Mouse (Mus musculus): ENCODE measurements around the gene Eno4. TPM values are rescaled to one million over a fixed set of nuclear protein-coding genes. Genes with fewer than 3 reads are reported as not detected.

The Eno4 gene
- polyA plus RNA-seq, 2 experiments = 0.03 TPM; not detected in 1

DNA sequence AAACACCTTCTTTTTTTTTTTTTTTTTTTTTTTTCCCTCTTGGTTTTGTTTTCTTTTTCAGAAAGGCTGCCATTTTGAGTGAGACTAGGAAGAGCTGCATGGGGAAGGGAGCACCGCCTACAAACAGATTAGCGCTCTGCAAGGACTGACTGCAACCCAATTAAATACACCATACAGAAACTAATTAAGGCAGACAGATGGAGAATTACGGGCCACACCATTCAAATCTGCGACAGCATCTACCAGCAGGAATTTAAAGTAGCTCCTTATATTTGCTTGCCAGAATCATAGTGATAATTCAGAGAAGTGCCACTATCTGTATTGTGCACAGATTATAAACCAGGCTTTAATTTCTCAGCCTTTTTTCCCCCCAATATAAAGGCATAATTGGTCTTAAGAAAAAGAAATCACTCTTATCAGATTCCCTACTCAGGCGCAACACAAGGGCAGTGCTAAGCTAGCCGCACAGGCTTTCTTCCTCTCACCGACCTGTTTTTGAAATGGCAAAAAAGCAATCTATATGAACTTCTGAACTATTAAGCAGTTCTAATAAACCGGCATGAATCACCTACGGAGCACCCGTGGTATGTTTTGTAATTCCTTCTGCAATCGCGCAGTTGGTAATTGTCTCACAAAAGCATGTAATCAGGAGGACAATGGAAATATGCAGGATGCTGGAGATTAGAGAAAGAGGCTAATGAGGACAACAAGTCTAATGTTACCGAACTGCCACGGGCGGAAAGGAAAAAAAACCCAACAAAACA, 63.5 kb downstream of the Eno4 start:
- 62% methylated on average over 15 of the region's 15 CpGs for WGBS (ENCODE audit: insufficient replicate concordance)
- Histone ChIP-seq H3K36me3 (replicated peaks; ENCODE audit: control insufficient read depth, insufficient read depth, low read depth) (no peaks in the 10 kb centered on the region), H3K4me3 (ENCODE audit: insufficient read depth in 1 of 2, low read depth in 2 of 2, low read length in 2 of 2) (no peak overlapping the region), H3K4me2 (ENCODE audit: low read depth) (no peak overlapping the region), H3K4me1 (replicated peaks; ENCODE audit: control insufficient read depth in 2 of 2, insufficient read depth in 2 of 2, low read length in 1 of 2) (no peaks in the 10 kb centered on the region), H3K27me3 (ENCODE audit: control insufficient read depth, insufficient read depth, low read length) (no peaks in the 10 kb centered on the region), H3K9me3 (ENCODE audit: control insufficient read depth, low read length) (no peaks in the 10 kb centered on the region), H3K9ac (replicated peaks) (no peak overlapping the region), H3K27ac (no peak overlapping the region)
- TF ChIP-seq CTCF (IDR thresholded peaks at IDR 0.05; ENCODE audit: low read depth) = no peak
- TF ChIP-seq EP300 (IDR thresholded peaks at IDR 0.05; ENCODE audit: low read depth) = no peak
- ATAC-seq (ENCODE audit: insufficient read depth) (no peak), DNase-seq (ENCODE audit: low read depth in 3 of 3, low spot score in 3 of 3) (no peak)

DNA sequence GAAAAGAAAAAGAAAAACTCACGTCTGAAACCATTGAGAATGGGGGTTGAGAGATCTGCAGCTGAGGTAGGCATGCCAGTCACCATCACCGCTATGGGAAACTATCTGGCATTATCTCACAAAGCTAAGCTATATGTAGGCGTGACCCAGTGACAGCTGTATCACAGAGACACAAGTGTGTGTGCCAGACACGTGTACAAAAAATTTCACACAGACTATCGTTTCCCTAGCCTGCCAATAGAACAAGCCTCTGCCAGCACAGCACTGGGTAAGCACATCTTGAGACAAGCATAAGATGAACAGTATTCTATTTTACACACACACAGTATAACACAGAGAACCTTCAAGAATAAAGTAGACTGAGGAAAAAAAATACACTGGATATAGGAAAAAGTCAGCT, 67.6 kb downstream of the Eno4 start:
- no peaks in the 10 kb centered on the region for H3K27me3 ChIP-seq (ENCODE audit: control insufficient read depth, insufficient read depth, low read length)
- no peak overlapping the region for H3K9ac ChIP-seq (replicated peaks)
- H3K4me3 ChIP-seq (ENCODE audit: insufficient read depth in 1 of 2, low read depth in 2 of 2, low read length in 2 of 2) = no peak overlapping the region
- H3K36me3 ChIP-seq (replicated peaks; ENCODE audit: control insufficient read depth, insufficient read depth, low read depth) = no peaks in the 10 kb centered on the region
- no peak overlapping the region for H3K4me2 ChIP-seq (ENCODE audit: low read depth)
- DNase-seq (ENCODE audit: low read depth in 3 of 3, low spot score in 3 of 3) = no peak
- H3K27ac ChIP-seq = no peak overlapping the region
- no peaks in the 10 kb centered on the region for H3K9me3 ChIP-seq (ENCODE audit: control insufficient read depth, low read length)
- WGBS (ENCODE audit: insufficient replicate concordance) = 47% methylated on average over 5 of the region's 5 CpGs
- no peaks in the 10 kb centered on the region for H3K4me1 ChIP-seq (replicated peaks; ENCODE audit: control insufficient read depth in 2 of 2, insufficient read depth in 2 of 2, low read length in 1 of 2)
- no peak for TF ChIP-seq CTCF (IDR thresholded peaks at IDR 0.05; ENCODE audit: low read depth)
- no peak for TF ChIP-seq EP300 (IDR thresholded peaks at IDR 0.05; ENCODE audit: low read depth)
- no peak for ATAC-seq (ENCODE audit: insufficient read depth)

Small RNAs within 50 kb of the gene (microRNA-seq; reads per million reads assigned to microRNA genes)
- gene Mir3086 = 2.5 reads per million

Other genes starting within 250 kb of the Eno4 start
- gene Pnliprp1, start 214.5 kb upstream of the Eno4 start, polyA plus RNA-seq (2012; rRNA removed) = 23.0 and 29.2 TPM in 2 replicates
- gene Pnliprp1, start 214.5 kb upstream of the Eno4 start, polyA plus RNA-seq (2014; fragmentation: Nextera tagmentation; extraction: Ambion mirVana) = 32.2 and 41.4 TPM in 2 replicates
- gene Pnliprp2, start 183.7 kb upstream of the Eno4 start, polyA plus RNA-seq (2012; rRNA removed) = 2.0 and 2.2 TPM in 2 replicates
- gene Pnliprp2, start 183.7 kb upstream of the Eno4 start, polyA plus RNA-seq (2014; fragmentation: Nextera tagmentation; extraction: Ambion mirVana) = 4.4 TPM in 2 replicates
- gene 1700019N19Rik, start 149.0 kb upstream of the Eno4 start, polyA plus RNA-seq (2012; rRNA removed) = not detected in 2 replicates
- gene 1700019N19Rik, start 149.0 kb upstream of the Eno4 start, polyA plus RNA-seq (2014; fragmentation: Nextera tagmentation; extraction: Ambion mirVana) = not detected in 2 replicates
- gene Hspa12a, start 229 bp downstream of the Eno4 start, polyA plus RNA-seq (2012; rRNA removed) = 0.25 and 0.32 TPM in 2 replicates
- gene Hspa12a, start 229 bp downstream of the Eno4 start, polyA plus RNA-seq (2014; fragmentation: Nextera tagmentation; extraction: Ambion mirVana) = 0.19 and 0.37 TPM in 2 replicates
- gene Shtn1, start 132.7 kb downstream of the Eno4 start, polyA plus RNA-seq (2012; rRNA removed) = 0.40 and 0.57 TPM in 2 replicates
- 0.41 and 0.54 TPM in 2 replicates for gene Shtn1, start 132.7 kb downstream of the Eno4 start, polyA plus RNA-seq (2014; fragmentation: Nextera tagmentation; extraction: Ambion mirVana)
- gene Vax1, start 226.6 kb downstream of the Eno4 start, polyA plus RNA-seq (2012; rRNA removed) = not detected in 2 replicates
- not detected in 2 replicates for gene Vax1, start 226.6 kb downstream of the Eno4 start, polyA plus RNA-seq (2014; fragmentation: Nextera tagmentation; extraction: Ambion mirVana)

Measured in liver, embryonic 14.5 days (tissue).